Mouse (Mus musculus): ENCODE measurements around the gene Il34. TPM values are rescaled to one million over a fixed set of nuclear protein-coding genes. Genes with fewer than 3 reads are reported as not detected.
A peak's percentile ranks its signal among the peaks of the same experiment; 100 is the strongest.

Il34 gene
- polyA plus RNA-seq, 1 experiment from 2014 or later, result 5.4 TPM

DNA sequence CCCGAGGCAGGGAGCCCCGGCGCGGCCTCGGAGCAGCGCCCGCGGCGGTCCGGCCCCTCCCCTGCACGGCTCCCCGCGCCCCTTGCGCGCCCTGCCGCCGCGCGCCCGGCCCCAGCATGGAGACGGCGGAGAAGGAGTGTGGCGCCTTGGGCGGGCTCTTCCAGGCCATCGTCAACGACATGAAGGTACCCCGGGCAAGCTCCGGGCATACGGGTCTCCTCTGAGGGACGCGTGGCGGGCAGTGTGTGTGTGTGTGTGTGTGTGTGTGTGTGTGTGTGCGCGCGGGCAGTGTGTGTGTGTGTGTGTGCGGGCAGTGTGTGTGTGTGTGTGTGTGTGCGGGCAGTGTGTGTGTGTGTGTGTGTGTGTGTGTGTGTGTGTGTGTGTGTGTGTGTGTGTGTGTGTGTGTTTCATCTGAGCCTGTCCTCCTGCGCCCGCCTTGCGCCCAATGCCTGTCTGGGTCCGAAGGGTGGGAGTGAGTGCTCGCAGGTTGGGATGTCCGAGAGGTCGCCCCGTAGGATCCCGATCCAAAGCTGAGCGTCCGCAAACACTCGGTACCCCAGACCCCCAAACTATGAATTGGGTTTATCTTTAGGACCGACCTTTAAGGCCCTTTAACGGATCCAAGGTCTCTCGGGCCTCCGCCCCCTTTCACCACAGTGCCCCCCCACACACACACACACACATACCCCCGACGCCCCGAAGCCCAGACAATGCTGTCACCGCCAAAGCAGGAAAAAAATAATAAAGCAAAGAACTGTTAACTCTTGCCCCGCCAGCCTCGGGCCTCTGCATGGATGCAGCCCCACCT is 83.9 kb downstream of the Il34 start:
- Histone ChIP-seq H3K9me3 (ENCODE audit: control insufficient read depth, low read length) (no peaks in the 10 kb centered on the region), H3K4me3 (replicated peaks; ENCODE audit: low read length) (peak overlapping the region; percentile 68), H3K4me2 (replicated peaks) (peak overlapping the region; percentile 75), H3K4me1 (replicated peaks; ENCODE audit: control insufficient read depth, insufficient read depth, low read length) (peaks cover 71% of the 10 kb centered on the region), H3K9ac (peak overlapping the region; percentile 98), H3K27ac (peak overlapping the region; percentile 96), H3K36me3 (replicated peaks; ENCODE audit: control insufficient read depth, insufficient read depth) (peaks cover 20% of the 10 kb centered on the region), H3K27me3 (ENCODE audit: control insufficient read depth, insufficient read depth, low read length) (no peaks in the 10 kb centered on the region)
- DNase-seq (ENCODE audit: low spot score) (peak; percentile 39), ATAC-seq (ENCODE audit: low FRiP score) (peak; percentile 39; the same call in 1 of the 2 replicates)
- WGBS, result under 1% methylated on average over 43 of the region's 59 CpGs

DNA sequence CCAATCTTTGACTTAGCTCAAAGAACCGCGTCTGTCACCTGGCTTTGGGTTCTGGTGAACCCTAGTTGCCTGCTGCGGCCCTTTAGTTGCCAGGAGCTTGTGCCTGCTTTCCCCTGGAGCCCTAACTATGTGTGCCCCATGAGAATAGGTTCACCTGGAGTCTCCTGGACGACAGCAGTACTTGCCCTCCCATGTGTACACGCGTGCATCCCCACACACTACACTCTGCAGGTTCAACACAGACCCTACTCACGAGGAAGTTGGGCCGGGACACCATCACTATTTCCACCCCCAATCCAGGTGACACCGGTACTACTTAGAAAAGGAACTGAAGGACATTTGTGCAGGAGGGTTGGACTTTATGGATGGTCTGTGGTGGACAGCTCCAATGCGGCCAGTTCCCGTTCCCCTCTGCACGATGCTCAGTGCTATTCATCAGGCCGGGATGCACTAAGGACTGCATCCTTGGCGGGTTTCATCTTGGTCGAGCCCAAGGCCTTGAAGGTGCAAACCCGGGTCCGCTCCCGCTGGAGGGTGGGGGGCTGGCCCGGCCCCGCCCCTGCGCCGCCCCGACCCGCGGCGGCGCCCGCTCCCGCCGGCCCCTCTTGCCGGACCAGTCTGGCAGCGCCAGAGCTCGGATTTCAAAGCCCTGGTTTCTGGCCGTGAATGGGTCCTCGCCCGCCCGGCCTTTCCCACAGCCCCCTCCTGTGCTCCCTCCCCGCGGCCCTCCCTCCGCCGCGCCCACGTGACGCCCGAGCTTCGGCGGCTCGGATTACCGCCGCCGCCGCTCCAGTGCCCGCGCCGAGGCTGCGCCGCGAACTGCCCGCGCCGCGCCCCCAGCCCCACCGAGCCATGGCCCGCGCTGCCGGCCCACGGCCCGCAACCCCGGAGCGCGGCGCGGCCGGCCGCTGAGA is 84.8 kb downstream of the Il34 start, which contains the start of gene Mtss1l:
Mtss1l (plus strand) TSS at position 792 of the 914 bp plus-strand sequence.
- Histone ChIP-seq H3K4me3 (replicated peaks; ENCODE audit: low read length) (peak within 1 kb of the TSS; percentile 68), H3K36me3 (replicated peaks; ENCODE audit: control insufficient read depth, insufficient read depth) (peaks cover 14% of the 10 kb centered on the region), H3K9me3 (ENCODE audit: control insufficient read depth, low read length) (no peaks in the 10 kb centered on the region), H3K27ac (peak within 1 kb of the TSS; percentile 96), H3K9ac (peak within 1 kb of the TSS; percentile 98), H3K4me2 (replicated peaks) (peak within 1 kb of the TSS; percentile 75), H3K4me1 (replicated peaks; ENCODE audit: control insufficient read depth, insufficient read depth, low read length) (peaks cover 69% of the 10 kb centered on the region), H3K27me3 (ENCODE audit: control insufficient read depth, insufficient read depth, low read length) (no peaks in the 10 kb centered on the region)
- DNase-seq (ENCODE audit: low spot score) (peak; percentile 82), ATAC-seq (ENCODE audit: low FRiP score) (peak; percentile 76)
- 4% methylated on average over 56 of the region's 75 CpGs for WGBS

DNA sequence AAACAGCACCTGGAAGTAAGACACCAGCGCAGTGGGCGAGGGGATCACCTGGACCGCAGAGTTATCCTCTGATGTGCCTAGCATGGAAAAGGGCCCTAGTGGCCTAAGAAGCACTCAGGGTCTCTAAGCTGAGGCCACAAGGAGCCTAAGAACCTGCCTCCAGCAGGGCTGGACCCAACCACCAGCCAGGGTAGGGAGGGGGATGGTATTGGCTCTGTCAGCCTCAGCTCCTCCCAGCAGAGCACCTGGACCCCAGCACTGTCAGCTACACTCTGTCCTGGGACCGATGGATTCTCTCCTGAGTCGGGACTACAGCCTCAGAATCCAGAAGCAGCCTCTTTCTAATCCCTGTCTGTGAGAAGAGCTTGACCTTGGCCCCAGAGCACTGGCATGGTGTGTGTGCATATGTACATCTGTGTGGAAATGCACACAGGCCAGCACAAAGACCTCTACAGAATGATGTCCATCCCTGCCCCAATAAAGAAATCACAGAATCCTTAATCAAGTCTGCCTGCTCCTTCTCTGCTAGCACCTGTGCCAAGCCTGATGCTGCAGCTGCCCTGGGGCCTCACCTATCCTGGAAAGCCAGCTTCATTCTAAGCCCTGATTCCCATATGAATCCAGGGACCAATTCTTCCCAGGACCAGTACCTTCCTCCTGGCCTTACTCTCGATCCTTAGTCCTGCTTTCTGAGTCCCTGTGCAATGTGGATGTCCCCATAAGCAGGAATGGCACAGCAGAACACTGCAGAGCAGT is 85.6 kb downstream of the Il34 start:
- Histone ChIP-seq H3K9ac (peak overlapping the region; percentile 98), H3K36me3 (replicated peaks; ENCODE audit: control insufficient read depth, insufficient read depth) (peaks cover 13% of the 10 kb centered on the region; the same call in 1 of the 2 replicates), H3K4me1 (replicated peaks; ENCODE audit: control insufficient read depth, insufficient read depth, low read length) (peaks cover 69% of the 10 kb centered on the region), H3K27ac (peak overlapping the region; percentile 96), H3K9me3 (ENCODE audit: control insufficient read depth, low read length) (no peaks in the 10 kb centered on the region), H3K4me2 (replicated peaks) (peak overlapping the region; percentile 75), H3K27me3 (ENCODE audit: control insufficient read depth, insufficient read depth, low read length) (no peaks in the 10 kb centered on the region), H3K4me3 (replicated peaks; ENCODE audit: low read length) (peak overlapping the region; percentile 68)
- DNase-seq (ENCODE audit: low spot score) (no peak), ATAC-seq (ENCODE audit: low FRiP score) (no peak)
- WGBS, result 56% methylated on average over 6 of the region's 6 CpGs

DNA sequence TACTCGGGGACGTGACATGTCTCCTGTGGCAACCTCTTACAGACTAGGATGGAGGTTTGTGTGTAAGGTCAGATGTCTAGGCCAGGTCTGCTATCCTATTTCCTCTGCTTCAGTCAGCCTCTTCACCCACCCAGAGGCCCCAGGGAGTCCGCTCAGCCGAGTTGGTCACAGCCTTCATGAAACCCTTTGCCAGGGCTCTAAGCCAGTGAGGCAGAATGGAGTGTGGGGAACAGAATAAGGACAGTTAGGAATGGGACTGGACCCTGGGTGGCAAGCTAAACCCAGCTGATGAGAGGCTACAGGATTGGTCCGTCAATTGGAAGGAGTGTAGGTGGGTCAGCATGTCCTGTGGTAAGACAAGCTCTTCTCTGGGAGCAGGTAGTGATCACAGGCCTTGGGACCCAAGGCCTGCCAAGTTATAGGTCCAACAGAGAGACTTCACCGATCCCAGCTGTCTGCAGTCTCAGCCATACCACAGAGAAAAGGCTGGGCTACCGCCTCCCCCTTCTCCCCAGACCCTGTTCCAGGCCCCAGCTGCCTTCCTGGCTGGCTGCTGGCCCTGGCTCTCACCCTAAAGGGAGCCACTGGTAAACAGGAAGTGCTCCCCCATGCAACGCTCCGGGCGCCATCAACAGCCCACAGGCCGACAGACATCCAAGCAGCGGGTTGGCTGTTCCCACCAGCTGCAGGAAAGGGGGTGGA is 86.6 kb downstream of the Il34 start:
- no peak overlapping the region for H3K4me3 ChIP-seq (replicated peaks; ENCODE audit: low read length)
- H3K4me2 ChIP-seq (replicated peaks), result no peak overlapping the region
- H3K4me1 ChIP-seq (replicated peaks; ENCODE audit: control insufficient read depth, insufficient read depth, low read length), result peaks cover 66% of the 10 kb centered on the region
- H3K36me3 ChIP-seq (replicated peaks; ENCODE audit: control insufficient read depth, insufficient read depth), result peaks cover 8% of the 10 kb centered on the region; the same call in 1 of the 2 replicates
- no peak for DNase-seq (ENCODE audit: low spot score)
- WGBS, result 44% methylated on average over 12 of the region's 12 CpGs
- H3K27me3 ChIP-seq (ENCODE audit: control insufficient read depth, insufficient read depth, low read length), result no peaks in the 10 kb centered on the region
- H3K9ac ChIP-seq, result peak overlapping the region; percentile 12; the same call in 1 of the 2 replicates
- no peaks in the 10 kb centered on the region for H3K9me3 ChIP-seq (ENCODE audit: control insufficient read depth, low read length)
- peak overlapping the region; percentile 67 for H3K27ac ChIP-seq
- ATAC-seq (ENCODE audit: low FRiP score), result no peak

DNA sequence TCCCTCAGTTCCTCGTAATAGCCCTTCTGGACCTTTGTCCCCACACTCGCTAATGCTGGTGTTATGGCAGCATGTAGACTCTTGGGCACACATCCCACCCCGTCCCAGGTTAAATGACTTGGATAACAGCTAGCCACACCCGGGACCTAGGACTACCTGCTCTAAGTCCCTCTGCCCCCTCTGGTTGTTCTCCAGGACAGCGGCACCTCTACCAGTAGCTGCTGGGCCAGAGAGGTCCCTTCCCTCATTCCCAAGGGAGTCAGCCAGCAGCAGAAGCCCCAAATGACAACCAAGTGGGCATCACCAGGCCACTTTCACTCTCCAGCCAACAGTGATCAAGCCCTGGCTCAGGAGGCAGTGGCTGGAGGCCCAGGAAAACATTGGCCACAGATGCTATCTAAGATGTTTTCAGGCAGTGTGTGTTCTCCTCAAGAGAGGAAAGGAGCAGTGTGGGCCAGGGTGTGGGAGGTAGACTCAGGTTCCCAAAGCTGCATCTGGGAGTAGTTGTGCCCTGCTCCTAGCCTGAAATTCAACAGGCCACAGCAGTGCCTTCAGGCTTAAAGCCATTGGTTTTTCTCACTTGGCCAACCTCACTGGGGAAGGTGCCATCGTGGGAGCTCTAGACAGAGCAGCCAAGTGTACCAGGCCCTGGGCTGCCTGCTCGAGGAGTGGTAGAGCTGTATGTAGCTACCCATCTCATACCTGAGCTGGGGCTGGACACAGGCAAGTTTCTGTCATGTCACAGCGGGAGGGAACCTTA is 87.3 kb downstream of the Il34 start:
- Histone ChIP-seq H3K27me3 (ENCODE audit: control insufficient read depth, insufficient read depth, low read length) (no peaks in the 10 kb centered on the region), H3K9me3 (ENCODE audit: control insufficient read depth, low read length) (no peaks in the 10 kb centered on the region), H3K9ac (no peak overlapping the region), H3K27ac (peak overlapping the region; percentile 67), H3K4me1 (replicated peaks; ENCODE audit: control insufficient read depth, insufficient read depth, low read length) (peaks cover 59% of the 10 kb centered on the region), H3K4me2 (replicated peaks) (no peak overlapping the region), H3K36me3 (replicated peaks; ENCODE audit: control insufficient read depth, insufficient read depth) (peaks cover 6% of the 10 kb centered on the region), H3K4me3 (replicated peaks; ENCODE audit: low read length) (no peak overlapping the region)
- ATAC-seq (ENCODE audit: low FRiP score) (no peak), DNase-seq (ENCODE audit: low spot score) (no peak)
- 84% methylated on average over 8 of the region's 8 CpGs for WGBS

DNA sequence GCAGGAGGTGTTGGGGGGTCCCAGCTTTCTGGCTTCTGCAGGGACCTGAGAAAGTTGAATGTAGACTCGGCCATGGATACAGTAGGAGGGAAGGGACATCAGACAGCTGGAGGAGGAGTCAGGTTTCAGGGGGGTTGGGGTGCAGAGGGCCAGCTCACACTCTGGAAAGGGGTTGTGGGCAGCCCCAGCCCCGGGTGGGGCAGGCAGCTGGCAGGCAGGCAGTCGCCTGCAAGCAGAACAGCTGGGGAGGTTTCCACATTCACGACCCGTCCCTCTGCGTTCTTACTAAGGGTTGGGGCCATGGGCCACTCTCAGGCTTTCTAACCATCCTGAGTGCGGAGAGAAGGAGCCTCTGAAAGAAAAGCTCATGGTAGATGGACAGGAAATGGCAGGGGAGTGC is 88.6 kb downstream of the Il34 start:
- WGBS, result 76% methylated on average over 7 of the region's 7 CpGs
- DNase-seq (ENCODE audit: low spot score) (no peak), ATAC-seq (ENCODE audit: low FRiP score) (no peak)
- Histone ChIP-seq H3K36me3 (replicated peaks; ENCODE audit: control insufficient read depth, insufficient read depth) (peaks cover 17% of the 10 kb centered on the region), H3K27ac (peak overlapping the region; percentile 75; the same call in 1 of the 2 replicates), H3K9me3 (ENCODE audit: control insufficient read depth, low read length) (no peaks in the 10 kb centered on the region), H3K27me3 (ENCODE audit: control insufficient read depth, insufficient read depth, low read length) (no peaks in the 10 kb centered on the region), H3K4me3 (replicated peaks; ENCODE audit: low read length) (no peak overlapping the region), H3K4me1 (replicated peaks; ENCODE audit: control insufficient read depth, insufficient read depth, low read length) (peaks cover 51% of the 10 kb centered on the region), H3K4me2 (replicated peaks) (no peak overlapping the region), H3K9ac (no peak overlapping the region)

DNA sequence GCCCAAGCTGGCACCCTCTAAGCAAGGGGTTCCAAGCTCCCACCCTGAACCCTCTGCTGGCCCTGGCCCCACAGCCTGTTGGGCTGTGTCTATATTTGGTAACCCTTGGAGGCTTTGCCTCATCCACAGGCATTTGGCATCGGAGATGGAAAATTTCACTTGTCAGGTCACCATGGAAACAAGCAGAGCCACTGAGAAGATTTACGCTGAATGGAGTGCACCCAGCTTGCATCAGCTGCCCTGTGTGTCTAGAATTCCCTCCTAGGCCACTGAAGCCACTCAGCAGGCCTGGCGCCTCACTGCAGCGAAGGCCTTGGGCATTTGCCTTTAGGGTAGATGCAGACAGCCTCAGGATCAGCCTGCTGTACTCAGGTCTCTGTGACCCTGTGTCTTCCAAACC is 89.6 kb downstream of the Il34 start:
- Histone ChIP-seq H3K4me2 (replicated peaks) (no peak overlapping the region), H3K36me3 (replicated peaks; ENCODE audit: control insufficient read depth, insufficient read depth) (peaks cover 27% of the 10 kb centered on the region), H3K9me3 (ENCODE audit: control insufficient read depth, low read length) (no peaks in the 10 kb centered on the region), H3K4me3 (replicated peaks; ENCODE audit: low read length) (no peak overlapping the region), H3K4me1 (replicated peaks; ENCODE audit: control insufficient read depth, insufficient read depth, low read length) (peaks cover 50% of the 10 kb centered on the region), H3K9ac (peak overlapping the region; percentile 30; the same call in 1 of the 2 replicates), H3K27ac (peak overlapping the region; percentile 76), H3K27me3 (ENCODE audit: control insufficient read depth, insufficient read depth, low read length) (no peaks in the 10 kb centered on the region)
- ATAC-seq (ENCODE audit: low FRiP score) (peak; percentile 51; the same call in 1 of the 2 replicates), DNase-seq (ENCODE audit: low spot score) (peak; percentile 73)
- 35% methylated on average over 4 of the region's 4 CpGs for WGBS
